Mouse (Mus musculus): ENCODE measurements around the gene Nrd1.

The Nrd1 gene

DNA sequence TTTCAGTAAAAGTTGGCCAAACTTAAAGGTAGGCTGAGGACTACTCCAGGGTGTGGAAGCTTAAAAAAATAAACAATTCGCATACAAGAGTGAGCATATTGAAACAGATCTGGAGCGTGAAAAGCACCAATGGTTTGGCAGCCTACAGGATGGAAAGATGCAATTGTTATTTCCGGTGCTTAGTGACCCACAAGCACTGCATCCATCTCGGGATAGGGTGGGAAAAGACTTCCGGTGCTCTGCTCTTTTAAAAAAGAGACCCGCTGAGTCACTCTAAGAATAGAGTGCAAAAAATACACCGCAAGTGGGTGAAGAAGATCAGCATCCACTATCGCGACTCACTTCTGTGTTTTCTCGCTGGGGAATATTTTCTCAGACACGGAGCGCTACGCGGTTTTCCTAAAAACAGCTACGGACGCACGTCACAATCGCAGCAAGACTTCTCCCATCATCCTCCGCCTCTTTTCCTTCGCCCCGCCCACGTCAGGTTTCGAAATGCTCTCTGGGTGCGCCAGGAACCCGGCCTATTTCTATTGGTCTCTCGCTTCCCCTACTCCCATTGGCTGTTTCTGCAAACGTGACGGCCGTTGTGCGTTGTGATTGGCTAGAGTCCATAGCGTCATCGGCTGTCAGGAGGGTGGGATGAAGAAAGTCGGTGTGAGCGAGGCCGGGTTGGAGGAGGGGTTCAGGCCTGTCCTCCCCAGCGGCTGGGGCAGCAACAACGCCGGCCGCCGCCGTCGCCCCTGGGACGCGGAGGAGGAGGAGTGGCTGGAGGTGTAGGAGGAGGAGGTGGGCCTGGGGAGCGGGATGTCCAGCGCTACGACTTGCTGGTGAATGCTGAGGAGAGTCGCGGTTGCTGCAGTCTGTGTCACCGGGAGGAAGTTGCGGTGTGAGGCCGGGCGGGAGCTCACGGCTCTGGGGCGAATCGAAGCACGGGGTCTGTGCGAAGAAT is at the start of gene Nrd1:
Gene Nrd1 (plus strand): TSS at position 657 of the 952 bp plus-strand sequence.
- peak; percentile 99 to 100 for DNase-seq

- no peak for DNase-seq
These were observed 48.8 kb upstream of the Nrd1 start for GRCm38 (mm10) chr4:108951663-108952062.

DNA sequence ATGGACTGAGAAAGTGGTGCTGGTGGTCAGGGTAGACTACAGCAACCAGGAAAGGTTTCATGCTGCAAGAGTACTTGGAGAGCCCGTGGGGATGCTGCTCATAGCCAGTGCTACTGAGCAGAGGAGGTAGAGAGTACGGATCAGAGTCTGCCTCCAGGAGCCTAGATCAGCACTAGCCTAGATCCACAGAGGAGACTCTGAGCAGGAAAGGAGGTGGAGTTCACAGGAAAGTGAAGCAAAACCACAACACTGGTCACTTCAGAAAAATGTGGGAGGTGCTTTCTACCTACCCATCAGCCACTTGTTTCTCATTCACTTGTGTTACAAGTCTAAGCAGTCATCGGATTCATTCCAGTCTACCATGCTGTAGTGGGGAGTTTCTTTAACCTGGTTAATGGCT is 40.8 kb upstream of the Nrd1 start:
- DNase-seq = no peak

- DNase-seq = no peak
These were observed 39.6 kb upstream of the Nrd1 start for GRCm38 (mm10) chr4:108960619-108961460.

GRCm38 (mm10) chr4:108963017-108963416 is 37.4 kb upstream of the Nrd1 start:
- DNase-seq = no peak

DNA sequence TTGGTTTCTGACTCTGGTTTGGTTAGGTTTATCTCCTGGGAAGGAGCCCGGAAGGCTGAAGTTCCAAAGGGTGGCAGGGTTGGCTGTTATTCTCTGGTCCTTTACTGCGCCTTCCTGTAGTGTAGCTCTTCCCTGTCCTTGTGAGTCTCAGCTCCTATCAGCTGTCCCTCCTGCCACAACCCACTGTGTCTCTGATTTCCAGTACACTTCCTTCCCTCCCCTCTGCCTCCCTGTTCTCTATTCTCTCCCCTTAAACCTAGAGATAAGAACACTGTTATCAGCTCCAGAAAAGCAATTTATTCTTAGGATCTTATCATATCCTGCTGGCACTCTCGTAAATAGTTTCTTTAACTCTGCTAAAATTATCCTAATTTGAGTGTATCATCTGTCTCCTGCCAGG is 30.9 kb upstream of the Nrd1 start:
- DNase-seq = no peak

DNA sequence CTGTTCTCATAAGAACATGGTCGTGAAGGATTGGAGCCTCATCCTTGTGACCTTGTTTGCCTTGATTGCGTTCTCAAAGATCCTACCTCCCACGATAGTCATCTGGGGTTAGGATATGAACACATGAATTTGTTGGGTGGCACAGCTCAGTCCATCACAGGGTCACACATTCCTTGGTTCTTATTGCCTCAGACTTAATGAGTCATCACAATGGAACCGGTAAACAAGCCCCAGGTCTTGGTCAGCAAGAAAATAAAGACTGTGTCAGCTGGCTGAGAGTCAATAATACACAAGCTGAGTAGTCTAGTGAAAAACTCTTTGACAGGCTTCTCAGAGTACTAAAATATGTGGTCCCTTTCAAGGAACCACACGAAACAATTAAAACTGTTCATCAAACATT is 29.4 kb upstream of the Nrd1 start:
- no peak for DNase-seq

DNA sequence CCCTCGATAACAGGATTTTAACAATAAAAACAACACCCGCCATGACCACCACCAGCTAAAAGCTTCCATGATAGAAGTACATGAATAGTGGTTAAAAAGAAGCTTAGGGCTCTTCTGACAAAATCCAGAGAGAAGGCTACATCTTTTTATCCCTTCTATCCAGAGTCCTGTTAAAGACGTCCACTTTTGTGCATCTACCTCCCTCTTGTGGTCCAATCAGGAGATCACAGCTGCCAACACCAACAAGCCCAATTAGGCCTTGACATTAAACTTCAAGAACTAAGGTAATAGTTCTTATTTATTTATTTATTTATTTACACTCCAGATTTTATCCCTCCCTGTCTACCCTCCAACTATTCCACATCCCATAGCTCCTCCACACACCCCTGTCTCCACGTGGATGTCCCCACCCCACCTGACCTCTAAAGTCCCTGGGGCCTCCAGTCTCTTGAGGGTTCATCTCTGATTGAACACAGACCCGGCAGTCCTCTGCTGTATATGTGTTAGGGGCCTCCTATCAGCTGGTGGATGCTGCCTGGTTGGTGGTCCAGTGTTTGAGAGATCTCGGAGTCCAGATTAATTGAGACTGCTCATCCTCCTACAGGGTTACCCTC is 23.9 kb upstream of the Nrd1 start:
- peak in 1 of 2 experiments; percentile 62 for DNase-seq

- no peak for DNase-seq
These were observed 13.5 kb upstream of the Nrd1 start for GRCm38 (mm10) chr4:108986833-108987472.

DNA sequence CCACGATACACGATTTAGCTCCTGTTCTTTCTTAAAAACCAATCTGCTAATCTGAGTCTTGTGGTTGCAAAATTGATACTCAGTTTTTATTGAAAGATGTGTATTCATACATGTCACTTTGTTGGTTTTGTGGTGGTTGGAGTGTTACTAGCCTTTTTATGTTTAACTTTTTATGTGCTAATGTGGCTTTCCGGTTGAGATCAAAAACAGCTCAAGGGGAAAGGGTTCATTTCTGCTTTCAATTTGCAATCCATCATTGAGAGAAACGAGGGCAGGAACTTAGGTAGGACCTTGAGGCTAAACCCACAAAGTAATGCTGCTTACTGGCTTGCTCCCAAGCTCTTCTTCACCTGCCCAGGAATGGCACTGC is 13.0 kb upstream of the Nrd1 start:
- no peak for DNase-seq

- no peak for DNase-seq
These were observed 11.0 kb upstream of the Nrd1 start for GRCm38 (mm10) chr4:108989430-108989829.

- DNase-seq = no peak
These were observed 10.4 kb upstream of the Nrd1 start for GRCm38 (mm10) chr4:108990032-108990431.

GRCm38 (mm10) chr4:108990571-108990970 is 9.9 kb upstream of the Nrd1 start:
- no peak for DNase-seq

DNA sequence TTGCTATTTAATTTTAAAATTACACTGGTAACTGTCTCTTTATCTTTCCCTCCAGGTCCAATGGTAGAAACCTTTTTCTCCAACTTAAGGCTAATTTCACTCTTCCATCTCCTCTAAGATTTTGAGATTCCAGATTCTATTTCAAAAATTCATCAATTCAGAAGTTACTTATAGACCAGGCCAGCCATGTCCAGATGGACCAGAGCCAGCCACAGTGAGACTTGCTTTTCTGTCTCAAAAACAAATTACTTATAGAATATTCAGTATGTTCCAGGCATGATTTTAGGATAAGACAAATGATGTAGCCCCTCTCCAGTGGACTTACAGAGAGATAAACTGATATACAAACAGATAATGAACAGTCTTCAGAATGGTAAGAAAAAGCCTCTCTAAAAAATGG is 8.6 kb upstream of the Nrd1 start:
- no peak for DNase-seq

GRCm38 (mm10) chr4:108992978-108993377 is 7.5 kb upstream of the Nrd1 start:
- no peak for DNase-seq

- no peak for DNase-seq
These were observed 506 bp downstream of the Nrd1 start for GRCm38 (mm10) chr4:109000961-109001360.

GRCm38 (mm10) chr4:109008046-109008445 is 7.6 kb downstream of the Nrd1 start:
- no peak for DNase-seq

GRCm38 (mm10) chr4:109014091-109014490 is 13.6 kb downstream of the Nrd1 start:
- DNase-seq = no peak

DNA sequence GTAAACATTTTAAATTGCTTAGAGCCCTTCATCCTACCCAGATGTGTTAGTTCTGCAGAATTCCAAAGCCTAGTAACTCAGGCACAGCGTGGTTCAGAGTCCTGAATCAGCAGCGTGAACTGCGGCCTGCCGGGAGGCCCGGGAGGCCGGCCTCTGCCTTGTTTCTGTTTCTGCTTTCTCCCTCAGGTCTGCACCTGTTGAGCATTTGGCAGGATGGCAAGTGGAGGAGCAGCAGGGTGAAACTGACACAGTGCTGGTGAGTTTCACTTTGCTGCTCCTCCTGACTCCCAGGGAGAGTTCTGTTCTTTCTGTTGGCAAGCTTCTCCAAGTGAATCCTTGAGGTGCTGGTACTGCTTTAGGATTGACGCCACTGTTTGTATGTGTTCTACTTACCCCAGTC is 17.0 kb downstream of the Nrd1 start:
- peak in 1 of 2 experiments; percentile 5 for DNase-seq

- DNase-seq = no peak
These were observed 18.8 kb downstream of the Nrd1 start for GRCm38 (mm10) chr4:109019301-109019700.

DNA sequence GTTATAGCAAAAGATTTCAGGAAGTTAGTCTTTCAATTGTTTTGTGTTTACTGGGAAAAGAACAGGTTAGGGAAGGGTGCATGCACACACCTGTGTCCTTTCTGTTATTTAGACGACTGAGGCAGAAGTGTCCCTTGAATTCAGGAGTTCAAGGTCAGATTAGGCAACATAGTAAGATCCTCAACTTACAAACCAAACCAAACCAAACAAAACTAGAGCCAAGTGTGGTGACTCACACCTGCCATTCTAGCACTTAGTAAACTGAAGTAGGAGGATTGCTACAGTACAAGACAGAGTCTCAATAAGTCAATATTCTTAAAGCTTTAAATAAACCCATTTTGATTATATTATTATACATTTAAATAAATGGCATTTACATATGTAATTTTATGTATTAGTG is 21.5 kb downstream of the Nrd1 start:
- DNase-seq = no peak

DNA sequence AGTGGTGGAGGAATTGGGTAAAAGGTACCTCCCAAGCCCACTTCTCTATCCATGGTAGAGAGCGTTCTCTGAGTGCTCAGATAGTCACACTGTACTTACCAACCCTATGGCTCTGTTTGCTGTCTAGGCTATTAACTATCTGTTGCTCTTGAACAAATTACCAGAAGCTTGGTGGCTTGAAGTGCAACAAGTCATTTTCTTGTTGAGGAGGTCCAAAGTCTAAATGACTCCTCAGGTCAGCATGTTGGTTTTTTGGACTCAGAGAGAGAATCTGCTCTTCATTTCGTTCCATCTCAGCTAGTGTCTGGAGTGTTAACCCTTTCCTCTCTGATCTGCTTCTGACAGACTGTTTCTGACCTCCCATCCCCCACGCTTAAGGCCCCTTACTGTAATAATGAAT is 24.6 kb downstream of the Nrd1 start:
- DNase-seq = no peak

DNA sequence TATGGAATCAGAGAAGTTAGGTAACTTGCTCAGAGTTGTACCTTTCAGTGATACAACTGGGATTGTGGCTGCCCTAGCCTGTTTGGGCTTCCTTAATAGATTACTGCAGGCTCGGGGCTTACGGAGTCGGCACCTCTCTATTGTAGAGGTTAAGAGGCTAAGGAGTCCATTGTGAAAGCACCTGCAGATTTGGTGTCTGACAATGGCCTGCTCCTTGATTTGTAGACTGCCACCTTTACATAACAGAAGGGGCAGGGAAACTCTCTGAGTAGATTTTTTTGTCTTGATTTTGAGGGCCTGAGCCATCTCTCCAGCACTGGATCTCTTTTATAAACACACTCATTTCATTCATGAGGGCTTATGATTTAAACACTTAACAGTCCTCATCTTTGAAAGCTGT is 26.1 kb downstream of the Nrd1 start:
- no peak for DNase-seq

Measured in lung, postnatal 4 days (tissue).